Mouse (Mus musculus) lung, postnatal 0 days (tissue): Measurements from ENCODE around the gene Evx1.

ENCODE experiments used
- CTCF ChIP-seq: IDR thresholded peaks from 2 replicates; pipeline ENCODE4 v1.5.1; 2016; ENCODE audit warnings: antibody characterized with exemption, mild to moderate bottlenecking
- EP300 ChIP-seq: IDR thresholded peaks from 2 replicates; pipeline ENCODE4 v1.6.1; 2016; ENCODE audit warnings: antibody characterized with exemption, mild to moderate bottlenecking, control low read depth

- no peak for TF ChIP-seq CTCF
- TF ChIP-seq EP300: no peak
These were observed 47.2 kb upstream of the Evx1 start for GRCm38 (mm10) chr6:52265913-52266665.
